Mouse (Mus musculus) embryonic facial prominence, embryonic 13.5 days (tissue): ENCODE measurements around the gene Fhad1. TPM values are rescaled to one million over a fixed set of nuclear protein-coding genes. Genes with fewer than 3 reads are reported as not detected.

ENCODE experiments used
- ATAC-seq: fragments of 200-750 bp; cut with Nextera tagmentation; 2 replicates; pipeline ENCODE4 v1.8.0; 2017; ENCODE audit warnings: low read depth; ENCODE audit not compliant: insufficient number of reproducible peaks, insufficient read depth, low FRiP score, low TSS enrichment
- H3K27ac ChIP-seq: fragments of 300-500 bp; sonication (generic); 2 replicates; pipeline ENCODE4 v1.5.1; 2015; ENCODE audit warnings: moderate library complexity, mild to moderate bottlenecking, inconsistent platforms
- H3K27me3 ChIP-seq: fragments of 300-500 bp; sonication (generic); 2 replicates; pipeline ENCODE4 v1.6.1; 2015; ENCODE audit warnings: mild to moderate bottlenecking, inconsistent platforms
- H3K36me3 ChIP-seq: fragments of 300-500 bp; sonication (generic); 2 replicates; pipeline ENCODE4 v1.6.1; 2015; ENCODE audit warnings: mild to moderate bottlenecking, inconsistent platforms
- H3K4me1 ChIP-seq: fragments of 300-500 bp; sonication (generic); 2 replicates; pipeline ENCODE4 v1.6.1; 2015; ENCODE audit warnings: inconsistent platforms
- H3K4me2 ChIP-seq: fragments of 300-500 bp; sonication (generic); 2 replicates; pipeline ENCODE4 v1.6.1; 2015; ENCODE audit warnings: moderate library complexity, mild to moderate bottlenecking, inconsistent platforms
- H3K4me3 ChIP-seq: fragments of 300-500 bp; sonication (generic); 2 replicates; pipeline ENCODE4 v1.5.1; 2015; ENCODE audit warnings: mild to moderate bottlenecking, inconsistent platforms
- H3K9ac ChIP-seq: fragments of 300-500 bp; sonication (generic); 2 replicates; pipeline ENCODE4 v1.6.1; 2015; ENCODE audit warnings: mild to moderate bottlenecking, inconsistent platforms
- H3K9me3 ChIP-seq: fragments of 300-500 bp; sonication (generic); 2 replicates; pipeline ENCODE4 v1.6.1; 2016; ENCODE audit warnings: inconsistent platforms
- WGBS: fragments of 180-500 bp; shearing (Covaris S2); methylation state at CpG from one replicate; pipeline ENCODE4 v1.1.7; 2015; ENCODE audit warnings: mixed read lengths; 5-methylcytosine and 5-hydroxymethylcytosine counted together
- polyA plus RNA-seq: library from polyadenylated mRNA; unstranded; fragments of >200 nt; fragmentation: Nextera tagmentation; extraction: Ambion mirVana; gene quantifications from 2 replicates; pipeline ENCODE4 v1.2.1, GENCODE M21; 2015

The Fhad1 gene
- polyA plus RNA-seq, 1 experiment from 2014 or later, result 0.91 TPM

- ATAC-seq, result no peak
- no peaks in the 10 kb centered on the region for H3K27me3 ChIP-seq
- H3K4me2 ChIP-seq, result no peak overlapping the region
- no peaks in the 10 kb centered on the region for H3K9me3 ChIP-seq
- no peak overlapping the region for H3K27ac ChIP-seq
- H3K36me3 ChIP-seq, result peaks cover 19% of the 10 kb centered on the region
- peaks cover 32% of the 10 kb centered on the region for H3K4me1 ChIP-seq
- WGBS, result 46% methylated on average over 4 of the region's 4 CpGs
- H3K4me3 ChIP-seq, result no peak overlapping the region
- no peak overlapping the region for H3K9ac ChIP-seq
Measured at GRCm38 (mm10) chr4:142037897-142038296, 23.0 kb upstream of the Fhad1 start.

- WGBS, result 82% methylated on average over 13 of the region's 13 CpGs
Measured at GRCm38 (mm10) chr4:142028533-142028932, 13.7 kb upstream of the Fhad1 start.

DNA sequence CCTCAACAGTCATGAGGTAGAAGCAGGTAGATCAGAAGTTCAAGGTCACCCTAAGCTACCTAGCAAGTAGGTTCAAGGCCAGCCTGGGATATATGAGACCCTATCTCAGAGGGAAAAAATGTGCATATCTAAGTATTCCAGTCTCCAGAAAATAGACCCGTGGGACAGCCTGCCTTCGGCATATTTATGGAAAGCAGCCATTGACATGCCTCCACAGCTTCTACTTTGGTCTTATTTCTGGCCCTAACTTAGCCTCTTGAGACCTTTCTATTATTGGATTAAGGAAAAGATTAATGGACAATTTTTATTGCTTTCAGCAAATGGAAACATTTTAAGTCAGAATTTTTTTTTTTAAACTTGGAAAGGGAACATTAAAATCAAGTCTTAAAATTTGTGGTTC, 12.1 kb upstream of the Fhad1 start:
- H3K9me3 ChIP-seq, result no peaks in the 10 kb centered on the region
- peaks cover 14% of the 10 kb centered on the region for H3K36me3 ChIP-seq
- no peaks in the 10 kb centered on the region for H3K27me3 ChIP-seq
- H3K27ac ChIP-seq, result no peak overlapping the region
- no peak overlapping the region for H3K4me3 ChIP-seq
- H3K9ac ChIP-seq, result no peak overlapping the region
- 0 out of 2 replicates have a peak, but pooled peaks cover 4% of the 10 kb centered on the region for H3K4me1 ChIP-seq
- no peak for ATAC-seq
- WGBS, result 79% methylated on average over 2 of the region's 2 CpGs
- H3K4me2 ChIP-seq, result no peak overlapping the region

More at GRCm38 (mm10) chr4:142028533-142028932, 13.7 kb upstream of the Fhad1 start:
- no peak overlapping the region for H3K4me2 ChIP-seq
- H3K36me3 ChIP-seq, result peaks cover 16% of the 10 kb centered on the region
- H3K27me3 ChIP-seq, result no peaks in the 10 kb centered on the region
- no peak for ATAC-seq
- no peaks in the 10 kb centered on the region for H3K9me3 ChIP-seq
- no peak overlapping the region for H3K9ac ChIP-seq
- H3K27ac ChIP-seq, result no peak overlapping the region
- H3K4me1 ChIP-seq, result no peaks in the 10 kb centered on the region
- H3K4me3 ChIP-seq, result no peak overlapping the region

DNA sequence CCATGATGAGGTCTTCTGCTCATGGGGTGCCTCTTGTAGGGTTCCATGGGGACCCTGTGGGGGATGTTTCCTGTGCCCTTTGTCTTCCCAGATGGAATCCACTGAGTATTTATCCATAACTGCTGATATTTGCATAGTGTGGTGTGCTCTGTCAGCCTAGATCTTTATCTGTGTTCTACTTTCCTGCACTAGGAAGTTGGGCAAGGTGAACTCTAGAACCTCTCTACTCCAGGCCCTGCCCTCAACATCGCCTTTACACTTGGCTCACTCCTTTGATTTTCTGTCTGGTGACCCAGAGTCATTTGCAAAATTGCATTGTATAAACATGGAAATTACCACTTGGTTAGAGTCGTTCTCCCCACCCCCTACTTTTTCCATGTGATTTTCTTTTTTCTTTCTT, 9.7 kb upstream of the Fhad1 start:
- H3K9ac ChIP-seq, result no peak overlapping the region
- no peaks in the 10 kb centered on the region for H3K36me3 ChIP-seq
- H3K4me1 ChIP-seq, result 0 out of 2 replicates have a peak, but pooled peaks cover 4% of the 10 kb centered on the region
- no peak for ATAC-seq
- no peak overlapping the region for H3K27ac ChIP-seq
- WGBS, result 85% methylated on average over 2 of the region's 2 CpGs
- H3K9me3 ChIP-seq, result no peaks in the 10 kb centered on the region
- no peak overlapping the region for H3K4me3 ChIP-seq
- no peaks in the 10 kb centered on the region for H3K27me3 ChIP-seq
- no peak overlapping the region for H3K4me2 ChIP-seq

DNA sequence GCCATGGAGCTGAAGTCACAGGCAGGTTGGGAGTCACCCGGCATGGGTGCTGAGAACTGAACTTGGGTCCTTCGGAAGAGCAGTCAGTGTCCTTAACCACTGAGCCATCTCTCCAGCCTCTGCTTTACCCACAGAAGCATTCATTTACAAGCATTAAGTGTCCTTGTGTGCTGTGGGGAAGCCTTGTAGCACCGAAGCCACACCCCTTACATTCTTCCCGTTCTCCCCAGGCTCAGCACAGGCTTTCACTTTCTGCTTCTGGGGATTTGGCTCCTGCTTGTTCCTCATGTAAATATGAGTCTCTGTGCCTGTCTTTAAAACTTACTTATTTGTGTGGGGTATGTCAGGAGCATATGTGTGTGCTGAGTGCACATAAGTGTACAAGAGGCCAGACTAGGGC, 8.3 kb upstream of the Fhad1 start:
- no peaks in the 10 kb centered on the region for H3K27me3 ChIP-seq
- H3K9ac ChIP-seq, result no peak overlapping the region
- H3K27ac ChIP-seq, result no peak overlapping the region
- H3K4me3 ChIP-seq, result no peak overlapping the region
- no peak overlapping the region for H3K4me2 ChIP-seq
- no peaks in the 10 kb centered on the region for H3K9me3 ChIP-seq
- H3K36me3 ChIP-seq, result no peaks in the 10 kb centered on the region
- 0 out of 2 replicates have a peak, but pooled peaks cover 4% of the 10 kb centered on the region for H3K4me1 ChIP-seq
- WGBS, result 70% methylated on average over 4 of the region's 4 CpGs
- ATAC-seq, result no peak

GRCm38 (mm10) chr4:142017686-142018085, 2.8 kb upstream of the Fhad1 start:
- H3K4me2 ChIP-seq, result no peak overlapping the region
- WGBS, result 54% methylated on average over 15 of the region's 15 CpGs
- peaks cover 35% of the 10 kb centered on the region for H3K27me3 ChIP-seq
- H3K9me3 ChIP-seq, result no peaks in the 10 kb centered on the region
- H3K9ac ChIP-seq, result no peak overlapping the region
- ATAC-seq, result no peak
- no peaks in the 10 kb centered on the region for H3K36me3 ChIP-seq
- H3K4me1 ChIP-seq, result peaks cover 24% of the 10 kb centered on the region
- H3K4me3 ChIP-seq, result no peak overlapping the region
- no peak overlapping the region for H3K27ac ChIP-seq

DNA sequence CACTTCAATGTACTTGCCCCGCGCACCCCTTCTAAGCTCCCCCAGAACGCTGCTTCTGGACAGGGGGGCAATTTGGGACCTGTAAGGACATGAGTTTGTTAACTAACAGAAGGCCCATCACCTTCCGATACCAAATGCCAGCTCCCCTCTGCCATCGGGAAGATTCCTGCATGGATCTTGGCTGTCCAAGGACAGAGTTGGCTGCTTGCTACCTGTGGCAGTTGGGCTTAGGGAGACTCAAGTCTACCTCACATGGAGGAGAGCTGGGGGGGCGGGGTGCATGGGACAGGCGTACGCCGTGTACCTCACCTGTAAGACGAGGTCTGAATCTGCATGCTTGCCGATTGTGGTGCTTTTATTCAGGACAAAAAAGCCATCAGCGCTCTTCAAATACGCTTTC, 3.6 kb downstream of the Fhad1 start:
- Histone ChIP-seq H3K36me3 (no peaks in the 10 kb centered on the region), H3K27me3 (peaks cover 20% of the 10 kb centered on the region), H3K4me3 (no peak overlapping the region), H3K27ac (no peak overlapping the region), H3K9ac (no peak overlapping the region), H3K4me1 (peaks cover 19% of the 10 kb centered on the region), H3K4me2 (no peak overlapping the region), H3K9me3 (no peaks in the 10 kb centered on the region)
- 87% methylated on average over 13 of the region's 13 CpGs for WGBS
- no peak for ATAC-seq

GRCm38 (mm10) chr4:142010441-142010840, 4.4 kb downstream of the Fhad1 start:
- no peaks in the 10 kb centered on the region for H3K9me3 ChIP-seq
- WGBS, result 65% methylated on average over 7 of the region's 7 CpGs
- no peak overlapping the region for H3K9ac ChIP-seq
- H3K4me2 ChIP-seq, result no peak overlapping the region
- no peak for ATAC-seq
- peaks cover 13% of the 10 kb centered on the region for H3K4me1 ChIP-seq
- H3K27ac ChIP-seq, result no peak overlapping the region
- H3K27me3 ChIP-seq, result peaks cover 12% of the 10 kb centered on the region
- H3K36me3 ChIP-seq, result no peaks in the 10 kb centered on the region
- H3K4me3 ChIP-seq, result no peak overlapping the region

DNA sequence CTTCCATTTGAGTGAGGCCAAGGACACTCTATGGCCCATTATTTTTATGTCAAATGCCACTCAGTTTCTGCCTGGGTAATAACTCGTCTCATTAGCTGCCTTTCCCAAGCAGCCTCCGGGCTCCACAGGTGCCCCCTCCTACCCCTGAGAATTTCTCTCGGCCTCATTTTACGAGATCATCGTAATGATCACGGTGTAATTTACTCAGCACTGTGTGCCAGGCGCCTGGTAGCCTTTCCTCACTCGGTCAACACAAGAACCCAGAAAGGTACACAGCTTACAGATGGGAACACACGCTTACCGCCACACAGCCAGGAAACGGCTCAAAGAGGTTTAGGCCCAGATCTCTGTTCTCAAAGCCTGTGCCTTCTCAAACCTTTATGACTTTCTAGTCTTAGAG, 6.7 kb downstream of the Fhad1 start:
- no peak overlapping the region for H3K9ac ChIP-seq
- H3K9me3 ChIP-seq, result no peaks in the 10 kb centered on the region
- no peak for ATAC-seq
- 0 out of 2 replicates have a peak, but pooled peaks cover 3% of the 10 kb centered on the region for H3K27me3 ChIP-seq
- peaks cover 5% of the 10 kb centered on the region; the same call in 1 of the 2 replicates for H3K4me1 ChIP-seq
- no peak overlapping the region for H3K4me2 ChIP-seq
- H3K4me3 ChIP-seq, result no peak overlapping the region
- no peak overlapping the region for H3K27ac ChIP-seq
- WGBS, result 69% methylated on average over 11 of the region's 11 CpGs
- H3K36me3 ChIP-seq, result no peaks in the 10 kb centered on the region

GRCm38 (mm10) chr4:142000581-142000980, 14.3 kb downstream of the Fhad1 start:
- Histone ChIP-seq H3K4me2 (no peak overlapping the region), H3K4me1 (peaks cover 8% of the 10 kb centered on the region; the same call in 1 of the 2 replicates), H3K4me3 (no peak overlapping the region), H3K27ac (no peak overlapping the region), H3K9ac (no peak overlapping the region), H3K27me3 (no peaks in the 10 kb centered on the region), H3K36me3 (no peaks in the 10 kb centered on the region), H3K9me3 (no peaks in the 10 kb centered on the region)
- 75% methylated on average over 9 of the region's 9 CpGs for WGBS
- no peak for ATAC-seq

GRCm38 (mm10) chr4:141999494-142000074, 15.3 kb downstream of the Fhad1 start:
- Histone ChIP-seq H3K4me3 (no peak overlapping the region), H3K27me3 (no peaks in the 10 kb centered on the region), H3K9ac (no peak overlapping the region), H3K4me2 (no peak overlapping the region), H3K4me1 (peaks cover 8% of the 10 kb centered on the region; the same call in 1 of the 2 replicates), H3K9me3 (no peaks in the 10 kb centered on the region), H3K27ac (no peak overlapping the region; the same call in 1 of the 2 replicates), H3K36me3 (no peaks in the 10 kb centered on the region)
- ATAC-seq, result no peak
- 62% methylated on average over 7 of the region's 7 CpGs for WGBS

GRCm38 (mm10) chr4:141998282-141998821, 16.5 kb downstream of the Fhad1 start:
- WGBS, result 11% methylated on average over 11 of the region's 11 CpGs
- ATAC-seq, result peak; percentile 40; the same call in 1 of the 2 replicates
- no peaks in the 10 kb centered on the region for H3K27me3 ChIP-seq

More at GRCm38 (mm10) chr4:141998282-141998821, 16.5 kb downstream of the Fhad1 start:
- Histone ChIP-seq H3K9ac (peak overlapping the region; percentile 40; the same call in 1 of the 2 replicates), H3K4me3 (peak overlapping the region; percentile 37), H3K9me3 (no peaks in the 10 kb centered on the region), H3K36me3 (no peaks in the 10 kb centered on the region), H3K27ac (no peak overlapping the region; the same call in 1 of the 2 replicates), H3K4me2 (peak overlapping the region; percentile 59), H3K4me1 (peaks cover 8% of the 10 kb centered on the region; the same call in 1 of the 2 replicates)
